Mouse (Mus musculus): ENCODE measurements around the gene Cgref1.

Gene Cgref1

DNA sequence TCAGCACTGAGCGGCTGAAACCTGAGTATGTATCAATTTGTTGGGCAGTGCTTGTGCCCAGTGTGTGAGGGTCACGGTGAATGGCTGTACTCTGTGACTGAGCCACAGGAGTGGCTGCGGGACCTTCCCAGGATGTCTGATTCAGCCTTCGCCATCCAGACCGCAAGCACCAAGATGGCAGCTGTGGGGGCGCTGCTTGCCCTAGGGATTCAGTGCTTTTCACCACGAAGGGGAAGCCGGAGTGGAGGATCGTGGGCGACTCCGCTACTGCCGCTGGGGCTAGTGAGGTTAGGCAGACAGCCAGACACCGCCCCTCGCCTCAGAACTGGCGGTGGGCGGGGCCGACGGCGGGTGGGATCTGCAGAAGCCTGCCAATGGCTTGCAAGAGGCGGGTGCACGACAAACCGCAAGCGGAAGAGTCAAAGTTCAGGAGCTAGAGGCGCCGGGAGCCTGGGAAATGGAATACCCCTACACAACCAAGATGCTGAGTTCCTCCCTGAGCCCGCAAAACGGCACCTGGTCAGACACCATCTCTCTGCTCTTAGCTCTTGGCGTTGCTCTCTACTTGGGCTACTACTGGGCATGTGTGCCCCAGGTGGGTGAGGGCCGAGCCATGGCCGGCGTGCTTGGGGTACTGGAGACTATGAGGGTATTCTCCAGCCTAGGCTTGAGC, 4.4 kb upstream of the Cgref1 start:
- peak; percentile 95 for DNase-seq

DNA sequence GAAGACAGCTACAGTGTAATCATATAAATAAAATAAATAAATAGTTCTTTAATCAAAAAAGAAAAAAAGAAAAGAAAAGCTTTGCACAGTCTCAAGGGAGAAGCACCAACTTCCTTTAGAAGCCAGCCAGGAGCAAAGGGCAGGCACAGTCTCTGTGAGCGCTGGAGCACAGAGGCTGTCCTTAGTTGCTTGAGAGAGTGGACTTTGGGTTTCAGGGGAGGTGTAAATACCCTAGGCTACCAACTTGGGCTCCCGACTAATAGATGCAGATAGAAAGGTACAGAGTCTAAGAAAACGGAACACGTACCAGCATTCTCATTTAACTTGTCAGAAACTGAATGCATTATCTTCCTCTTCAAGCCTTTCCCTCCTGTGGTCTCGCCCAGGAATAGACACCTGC, 3.2 kb upstream of the Cgref1 start:
- DNase-seq: no peak

DNA sequence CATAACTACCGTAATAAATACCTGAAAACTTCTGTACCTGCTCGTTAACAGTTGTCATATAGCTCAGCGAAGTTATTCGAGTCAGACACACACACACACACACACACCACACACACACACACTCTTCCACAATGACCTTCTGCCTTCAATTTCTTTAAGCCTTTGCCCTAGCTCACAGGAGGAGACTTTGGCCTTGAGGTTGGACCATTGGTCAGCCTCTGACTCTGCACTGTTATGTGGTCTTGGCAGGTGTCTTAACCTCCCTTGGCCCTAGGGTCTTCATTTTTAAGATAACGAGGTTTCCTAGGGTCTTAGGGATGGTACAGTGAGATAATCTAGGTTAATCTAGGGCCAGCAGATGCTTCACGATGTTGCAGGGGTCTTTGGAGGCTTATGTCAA, 1.0 kb downstream of the Cgref1 start:
- DNase-seq: no peak

DNA sequence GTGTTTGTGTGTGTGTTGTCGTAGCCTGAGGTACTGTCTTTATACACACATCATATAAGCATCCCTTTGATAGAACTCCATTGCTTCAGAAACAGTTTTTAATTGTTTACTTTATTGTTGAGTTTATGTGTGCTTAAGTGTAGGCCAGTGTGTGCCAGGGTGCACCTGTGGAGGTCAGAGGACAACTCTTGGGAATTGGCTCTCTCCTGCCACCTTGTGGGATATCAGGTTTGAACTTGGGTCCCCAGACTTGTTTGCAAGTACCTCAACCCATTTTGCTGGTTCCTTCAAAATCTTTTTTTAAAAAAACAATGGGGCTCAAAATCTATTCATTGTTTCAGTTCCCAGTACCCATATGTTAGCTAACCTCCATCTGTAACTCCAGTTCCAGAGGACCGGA, 2.4 kb downstream of the Cgref1 start:
- peak; percentile 59 for DNase-seq

DNA sequence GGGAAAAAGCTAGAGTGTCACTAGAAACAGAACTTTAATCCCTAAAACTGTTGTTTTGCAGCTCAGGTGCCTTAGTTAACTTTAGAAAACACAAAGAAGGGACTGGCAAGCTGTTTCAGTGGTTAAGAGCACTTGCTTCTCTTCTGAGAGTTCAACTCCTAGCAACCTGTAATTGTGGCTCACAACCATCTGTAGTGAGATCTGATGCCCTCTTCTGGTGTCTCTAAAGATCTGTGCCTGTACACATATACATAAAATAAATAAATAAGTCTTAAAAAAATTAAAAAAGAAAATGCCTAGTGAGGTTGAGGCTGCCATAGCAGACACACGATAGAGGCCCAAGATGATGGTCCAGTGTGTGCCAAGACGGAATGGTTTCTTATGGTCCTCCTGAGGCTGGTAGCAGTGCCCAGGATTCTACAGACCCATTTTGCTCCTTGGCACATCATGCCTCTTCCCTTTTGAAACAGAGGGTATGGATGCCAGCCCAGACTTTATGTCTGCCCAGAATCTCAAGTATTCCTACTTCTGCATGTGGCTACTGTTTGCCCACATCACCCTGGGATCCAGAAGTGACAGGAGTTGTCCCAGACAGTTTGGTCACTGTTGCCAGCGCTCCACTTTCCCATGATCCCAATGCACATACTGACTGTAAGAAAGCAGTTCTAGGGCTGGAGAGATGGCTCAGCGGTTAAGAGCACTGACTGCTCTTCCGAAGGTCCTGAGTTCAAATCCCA, 10.5 kb downstream of the Cgref1 start:
- DNase-seq: no peak

DNA sequence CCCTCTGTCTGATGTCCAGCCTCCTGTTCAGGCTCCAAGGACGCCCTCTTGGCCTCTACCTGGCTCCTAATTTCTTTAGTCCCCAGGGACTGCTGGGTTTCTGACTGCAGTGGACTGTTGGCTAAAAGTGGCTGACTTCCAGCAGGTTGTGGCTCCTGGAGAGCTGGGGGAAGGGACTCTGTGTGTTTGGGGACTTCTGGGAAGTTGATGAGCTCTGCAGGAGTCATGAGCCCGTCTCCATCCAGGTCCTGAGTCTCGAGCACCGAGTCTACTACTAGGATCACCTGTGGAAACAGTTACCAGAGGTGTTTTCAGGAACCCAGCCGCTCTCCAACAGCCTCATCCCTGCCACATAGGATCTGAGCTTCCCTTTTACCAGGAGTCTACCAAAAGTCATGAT, 11.7 kb downstream of the Cgref1 start:
- DNase-seq: no peak

DNA sequence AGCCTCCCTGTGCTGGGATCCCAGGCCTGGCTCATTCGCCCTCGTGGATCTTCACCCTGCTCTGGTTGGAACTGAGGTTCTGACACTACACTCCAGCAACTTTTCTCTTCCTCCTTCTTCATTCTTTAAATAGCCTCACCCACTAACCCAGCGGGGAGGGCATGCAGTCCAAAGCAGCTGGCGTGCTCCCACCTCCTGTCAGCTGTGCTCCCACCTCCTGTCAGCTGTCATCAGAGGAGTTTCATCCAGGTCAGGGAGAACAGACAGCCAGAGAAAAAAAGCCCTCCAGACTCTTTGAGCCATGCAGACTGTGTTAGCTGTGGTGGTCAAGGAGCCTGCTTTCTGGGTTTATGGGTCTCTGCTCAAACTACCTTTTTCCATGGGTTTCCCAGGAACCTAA, 14.0 kb downstream of the Cgref1 start:
- DNase-seq: no peak

DNA sequence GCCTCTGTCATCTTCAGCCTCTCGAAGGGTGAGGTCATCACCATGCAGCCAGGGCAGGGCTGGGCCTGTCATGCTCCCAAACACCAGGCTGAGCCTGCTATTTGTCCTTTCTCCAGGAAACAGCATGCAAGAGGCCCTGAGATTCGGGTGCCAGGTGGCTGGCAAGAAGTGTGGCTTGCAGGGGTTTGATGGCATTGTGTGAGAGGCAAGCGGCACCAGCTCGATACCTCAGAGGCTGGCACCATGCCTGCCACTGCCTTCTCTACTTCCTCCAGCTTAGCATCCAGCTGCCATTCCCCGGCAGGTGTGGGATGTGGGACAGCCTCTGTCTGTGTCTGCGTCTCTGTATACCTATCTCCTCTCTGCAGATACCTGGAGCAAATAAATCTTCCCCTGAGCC, 14.5 kb downstream of the Cgref1 start:
- DNase-seq: no peak

DNA sequence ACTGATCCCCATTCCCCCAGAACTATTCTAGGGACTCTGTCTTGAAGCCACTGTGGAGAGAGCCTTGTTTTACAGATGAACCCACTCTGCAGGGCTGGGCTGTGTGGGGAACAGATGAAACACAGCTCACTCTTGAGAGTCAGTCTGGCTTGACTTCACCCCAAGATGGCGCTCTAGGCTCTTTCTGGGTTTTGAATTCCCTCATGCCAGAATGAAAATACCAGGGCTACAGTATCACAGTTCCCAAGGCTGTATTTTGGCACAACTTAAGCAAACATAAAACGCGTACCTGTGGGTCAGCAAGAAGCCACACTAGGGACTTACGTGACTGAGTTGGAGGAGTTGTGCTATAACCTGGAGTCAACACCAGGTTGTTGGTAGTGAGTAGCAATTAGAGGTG, 15.3 kb downstream of the Cgref1 start:
- DNase-seq: peak; percentile 78

DNA sequence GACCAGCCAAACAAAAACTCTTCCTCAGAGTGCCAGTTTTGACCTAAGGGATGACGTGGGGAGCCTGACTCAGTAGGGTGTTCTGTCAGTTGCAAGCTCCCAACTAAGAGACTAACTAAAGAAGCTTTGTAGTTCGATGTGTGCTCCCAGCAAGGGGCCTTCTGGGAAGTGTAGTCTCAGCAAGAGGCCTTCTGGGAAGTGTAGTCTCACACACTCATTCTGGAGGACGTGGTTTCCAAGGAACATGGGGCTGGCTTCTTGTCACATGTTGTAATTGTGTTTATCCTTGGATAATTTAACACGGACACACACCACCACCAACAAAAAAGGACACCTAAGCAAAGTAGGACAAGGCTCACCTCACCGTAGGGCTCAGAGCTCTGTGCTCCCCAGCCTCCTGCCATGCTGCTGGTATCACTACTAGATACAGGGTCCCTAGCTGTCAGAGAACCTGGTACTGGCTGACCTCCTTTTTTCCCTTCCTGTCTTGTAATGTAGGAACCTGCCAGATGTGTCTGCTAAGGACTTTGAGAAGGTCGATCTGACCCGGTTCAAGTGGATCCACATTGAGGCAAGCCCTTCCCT, 17.4 kb downstream of the Cgref1 start:
- no peak for DNase-seq

DNA sequence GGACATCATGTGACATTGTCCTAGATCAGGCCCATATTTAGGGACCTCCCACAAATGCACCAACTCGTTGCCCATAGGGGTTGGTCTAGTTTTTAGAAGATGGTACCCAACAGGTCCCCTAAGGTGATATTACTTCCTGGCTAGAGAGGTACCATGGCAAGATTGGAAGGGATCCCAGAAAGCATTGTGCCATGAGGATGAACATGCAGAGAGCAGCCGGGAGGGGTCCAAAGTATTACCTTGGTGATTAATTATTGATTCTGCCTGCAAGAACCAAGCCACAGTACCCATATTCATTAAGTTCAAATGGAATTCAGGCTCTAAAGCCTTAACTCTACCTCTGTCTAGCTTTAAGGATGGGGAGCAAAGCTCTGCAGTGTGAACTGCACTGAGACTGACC, 19.3 kb downstream of the Cgref1 start:
- DNase-seq: peak; percentile 61

DNA sequence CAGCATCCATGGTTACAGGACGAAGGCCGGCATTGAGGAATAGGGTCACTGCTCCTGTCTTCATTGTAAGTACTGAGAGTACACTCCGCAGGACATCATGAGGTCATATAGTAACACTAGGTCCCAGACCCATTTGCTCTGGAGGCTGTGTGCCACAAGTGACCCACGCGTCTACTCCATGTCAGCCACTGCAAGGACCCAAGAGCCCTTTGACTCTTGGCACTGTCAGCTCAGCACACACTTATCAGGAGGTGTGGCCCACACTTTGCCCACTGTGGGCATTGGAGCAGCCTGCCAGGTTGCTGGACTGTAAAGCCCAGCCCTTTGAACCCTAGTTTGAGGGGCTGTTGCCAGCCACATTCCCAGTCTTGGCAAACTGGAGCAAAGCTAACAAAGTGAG, 20.2 kb downstream of the Cgref1 start:
- DNase-seq: peak; percentile 83

DNA sequence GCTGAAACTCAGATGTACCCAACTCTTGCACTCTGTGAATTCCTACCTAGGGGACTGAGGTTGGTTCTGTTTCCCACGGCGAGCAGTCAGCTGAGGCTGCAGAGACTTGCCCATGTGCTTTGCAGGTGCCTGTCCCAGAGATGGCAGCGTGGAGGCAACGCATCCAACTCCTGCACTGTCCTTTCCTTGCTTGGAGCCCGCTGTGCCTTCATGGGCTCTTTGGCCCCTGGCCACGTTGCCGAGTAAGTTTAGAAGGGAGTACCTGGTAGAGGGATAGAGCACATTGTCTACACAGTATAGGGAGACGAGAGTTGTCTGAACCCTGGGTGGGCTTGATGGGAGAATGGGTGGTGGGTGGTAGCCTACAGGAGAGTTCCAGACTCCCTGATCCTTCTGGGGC, 20.8 kb downstream of the Cgref1 start:
- DNase-seq: peak; percentile 55

DNA sequence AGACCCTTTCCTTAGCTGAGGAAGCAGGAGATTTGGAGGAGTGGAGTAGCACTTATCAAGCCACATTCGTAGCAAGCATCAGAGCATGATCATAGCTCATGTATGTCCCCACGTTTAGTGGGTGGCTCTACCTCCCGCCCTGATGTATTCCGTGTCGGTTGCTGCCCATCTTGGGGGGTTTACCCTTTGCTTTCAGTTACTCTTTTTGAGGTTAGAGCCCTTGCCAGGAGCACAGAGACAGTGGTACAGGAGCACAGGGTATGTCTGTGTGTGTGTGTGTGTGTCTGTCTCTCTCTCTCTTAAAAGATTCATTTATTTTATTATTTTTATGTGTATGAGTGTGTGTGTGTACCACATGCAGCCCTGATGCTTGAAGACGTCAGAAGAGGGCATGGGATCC, 22.3 kb downstream of the Cgref1 start:
- no peak for DNase-seq

DNA sequence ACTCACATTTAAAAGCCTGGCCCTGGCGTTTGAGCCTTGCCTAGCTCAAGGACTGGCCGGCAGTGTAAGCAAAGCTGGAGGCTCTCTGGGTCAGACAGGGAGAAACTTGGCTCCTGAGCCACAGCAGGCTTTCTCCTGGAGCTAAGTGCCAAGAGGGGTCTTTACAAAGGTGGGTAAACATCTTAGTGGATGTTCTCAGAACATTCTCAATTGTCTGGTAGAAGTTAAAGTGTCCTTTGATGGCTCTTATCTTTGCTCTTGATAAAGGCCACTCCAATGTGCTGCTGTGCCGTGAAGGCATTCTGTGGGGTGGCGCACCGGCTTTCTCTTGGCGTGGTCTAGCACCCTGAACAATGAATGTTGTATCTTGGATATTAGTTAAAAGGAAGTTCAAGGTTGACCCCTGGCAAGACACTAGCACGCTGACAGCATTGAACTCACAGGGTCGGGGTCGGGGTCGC, 22.8 kb downstream of the Cgref1 start:
- no peak for DNase-seq

DNA sequence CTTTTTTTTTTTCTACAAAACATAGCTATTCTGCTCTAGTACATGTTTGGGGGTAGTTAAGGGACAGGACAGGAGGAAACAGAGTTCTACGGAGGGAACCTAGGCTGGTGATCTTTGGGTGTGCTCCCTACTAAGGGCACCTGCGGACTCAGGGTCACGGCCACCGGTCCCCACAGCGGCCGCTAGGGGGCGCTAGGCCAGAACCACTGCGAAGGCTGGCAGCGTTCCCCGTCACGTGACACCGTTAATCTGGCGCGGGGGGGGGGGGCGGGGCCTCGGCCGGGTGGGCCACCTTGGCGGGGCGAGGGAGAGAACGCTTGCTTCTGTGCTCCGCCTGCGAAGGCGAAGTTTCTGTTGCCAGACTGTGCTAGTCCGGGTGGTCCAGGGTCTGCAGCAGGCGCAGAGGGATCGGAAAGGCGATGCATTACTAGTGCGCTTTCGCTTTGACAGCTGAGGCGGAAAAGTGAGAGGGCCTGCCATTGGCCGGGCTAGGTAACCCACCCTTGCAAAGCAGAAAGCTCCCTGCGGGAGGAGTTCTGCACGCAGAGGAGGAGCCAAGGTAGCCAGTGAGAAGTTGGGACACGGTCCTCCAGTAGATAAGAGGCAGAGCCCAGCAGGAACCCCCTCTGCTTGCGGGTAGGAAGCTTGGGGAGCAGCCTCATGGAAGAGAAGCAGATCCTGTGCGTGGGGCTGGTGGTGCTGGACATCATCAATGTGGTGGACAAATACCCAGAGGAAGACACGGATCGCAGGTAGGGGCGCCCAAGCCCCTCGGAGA, 23.9 kb downstream of the Cgref1 start, which contains the start of gene Khk:
Khk (plus strand) TSS at position 176 of the 778 bp plus-strand sequence.
- peak; percentile 95 for DNase-seq

DNA sequence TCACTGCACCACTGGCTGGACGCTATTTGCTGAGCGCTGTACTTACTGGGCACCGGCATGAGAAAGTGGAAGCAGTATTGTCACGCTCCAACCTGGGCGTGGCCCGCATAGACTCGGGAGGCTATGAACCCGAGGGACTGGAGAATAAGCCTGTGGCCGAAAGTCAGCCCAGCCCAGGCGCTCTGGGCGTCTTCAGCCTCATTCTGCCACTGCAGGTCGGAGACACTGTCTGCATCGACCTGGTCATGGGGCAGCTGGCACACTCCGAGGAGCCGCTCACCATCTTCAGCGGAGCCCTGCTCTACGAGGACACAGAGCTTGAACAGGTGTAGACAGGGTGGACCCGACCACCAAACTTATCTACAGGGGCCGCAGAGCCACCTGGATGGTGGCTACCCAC, 24.8 kb downstream of the Cgref1 start:
- DNase-seq: peak; percentile 52

DNA sequence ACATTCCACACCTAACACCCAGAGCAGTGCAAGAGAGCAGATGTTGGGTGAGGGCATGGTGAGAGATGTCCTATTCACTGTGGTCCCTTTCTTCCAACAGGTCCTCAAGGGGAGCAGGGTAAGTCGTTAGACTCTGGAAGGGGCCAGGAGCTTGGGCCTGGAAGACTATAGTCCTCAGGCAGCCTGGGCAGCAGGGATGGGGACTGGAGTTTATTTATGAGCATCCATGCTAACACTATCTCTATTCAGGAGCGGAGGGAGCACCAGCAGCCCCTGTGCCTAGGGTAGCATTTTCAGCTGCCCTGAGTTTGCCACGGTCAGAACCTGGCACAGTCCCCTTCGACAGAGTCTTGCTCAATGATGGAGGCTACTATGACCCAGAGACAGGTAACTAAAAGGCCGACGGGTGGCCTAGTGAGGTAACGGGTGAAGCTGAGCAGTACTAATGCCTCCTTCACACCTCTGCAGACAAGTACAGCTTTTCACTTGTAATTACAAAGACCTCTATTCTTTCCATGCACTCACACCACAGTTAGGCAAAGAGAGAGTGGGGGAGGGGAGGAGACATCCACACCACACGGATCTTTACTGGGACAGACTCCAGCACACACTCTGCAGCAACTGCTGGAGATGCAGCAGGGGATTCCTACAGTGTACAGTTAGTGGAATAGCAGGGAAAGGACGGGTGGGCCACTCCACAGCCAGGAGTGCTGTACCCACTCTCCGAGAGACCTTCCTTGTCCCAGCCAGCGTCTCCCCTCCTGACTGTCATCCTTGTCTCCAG, 25.4 kb downstream of the Cgref1 start:
- DNase-seq: no peak

DNA sequence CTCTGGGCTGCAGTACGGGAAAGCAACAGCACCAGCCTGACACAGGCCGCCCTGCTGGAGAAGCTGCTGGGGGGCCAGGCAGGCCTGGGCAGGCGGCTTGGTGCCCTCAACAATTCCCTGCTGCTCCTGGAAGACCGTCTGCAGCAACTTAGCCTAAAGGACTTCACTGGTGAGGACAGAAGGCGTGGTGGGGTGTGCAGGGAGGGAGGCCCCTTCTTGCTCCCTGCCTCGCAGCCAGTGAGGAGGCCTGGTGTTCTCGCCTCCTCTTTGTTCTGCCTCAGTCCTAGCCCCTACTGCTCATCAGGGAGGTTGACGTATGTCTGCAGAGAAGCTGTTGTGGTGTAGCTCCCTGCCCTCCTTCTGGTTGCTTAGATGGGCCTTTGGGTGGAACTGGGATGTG, 26.7 kb downstream of the Cgref1 start:
- no peak for DNase-seq

DNA sequence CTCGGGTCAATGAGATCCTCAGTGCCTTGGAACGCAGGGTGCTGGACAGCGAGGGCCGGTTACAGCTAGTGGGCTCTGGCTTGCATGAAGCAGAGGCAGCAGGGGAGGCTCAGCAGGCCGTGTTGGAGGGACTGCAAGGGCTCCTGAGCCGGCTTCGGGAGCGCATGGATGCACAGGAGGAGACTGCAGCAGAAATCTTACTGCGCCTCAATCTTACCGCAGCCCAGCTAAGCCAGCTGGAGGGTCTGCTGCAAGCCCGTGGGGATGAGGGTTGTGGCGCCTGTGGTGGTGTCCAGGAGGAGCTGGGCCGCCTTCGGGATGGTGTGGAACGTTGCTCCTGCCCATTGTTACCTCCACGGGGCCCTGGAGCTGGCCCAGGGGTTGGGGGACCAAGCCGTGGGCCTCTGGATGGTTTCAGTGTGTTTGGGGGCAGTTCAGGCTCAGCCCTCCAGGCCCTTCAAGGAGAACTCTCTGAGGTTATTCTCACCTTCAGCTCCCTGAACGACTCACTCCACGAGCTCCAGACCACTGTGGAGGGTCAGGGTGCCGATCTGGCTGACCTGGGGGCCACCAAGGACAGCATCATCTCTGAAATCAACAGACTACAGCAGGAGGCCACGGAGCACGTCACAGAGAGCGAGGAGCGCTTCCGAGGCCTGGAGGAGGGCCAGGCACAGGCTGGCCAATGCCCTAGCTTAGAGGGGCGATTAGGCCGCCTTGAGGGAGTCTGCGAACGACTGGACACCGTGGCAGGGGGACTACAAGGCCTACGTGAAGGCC, 27.3 kb downstream of the Cgref1 start:
- no peak for DNase-seq

DNA sequence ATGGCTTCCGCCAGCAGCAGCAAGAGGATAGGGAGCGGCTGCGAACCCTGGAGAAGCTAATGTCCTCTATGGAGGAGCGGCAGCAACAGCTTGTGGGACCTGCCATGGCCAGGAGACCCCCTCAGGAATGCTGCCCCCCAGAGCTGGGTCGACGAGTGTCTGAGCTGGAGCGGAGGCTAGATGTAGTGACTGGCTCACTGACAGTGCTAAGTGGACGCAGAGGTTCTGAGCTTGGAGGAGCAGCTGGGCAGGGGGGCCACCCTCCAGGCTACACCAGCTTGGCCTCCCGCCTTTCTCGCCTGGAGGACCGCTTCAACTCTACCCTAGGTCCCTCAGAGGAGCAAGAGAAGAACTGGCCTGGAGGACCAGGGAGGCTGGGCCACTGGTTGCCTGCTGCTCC, 28.0 kb downstream of the Cgref1 start:
- no peak for DNase-seq

DNA sequence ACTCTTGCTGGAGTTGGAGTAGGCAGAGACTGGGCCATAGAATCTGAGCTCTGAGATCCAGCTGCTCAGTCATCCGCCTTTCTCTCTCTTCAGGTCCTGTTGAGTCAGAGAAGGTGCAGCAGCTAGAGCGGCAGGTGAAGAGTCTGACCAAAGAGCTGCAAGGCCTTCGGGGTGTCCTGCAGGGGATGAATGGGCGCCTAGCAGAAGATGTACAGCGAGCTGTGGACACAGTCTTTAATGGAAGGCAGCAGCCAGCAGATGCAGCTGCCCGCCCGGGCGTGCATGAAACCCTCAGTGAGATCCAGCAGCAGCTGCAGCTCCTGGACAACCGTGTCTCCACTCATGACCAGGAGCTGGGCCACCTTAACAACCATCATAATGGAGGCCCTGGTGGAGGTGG, 28.6 kb downstream of the Cgref1 start:
- no peak for DNase-seq
